Mouse (Mus musculus): ENCODE data around the gene Slc9a3r2.

- TF ChIP-seq ZC3H11A (IDR thresholded peaks at IDR 0.05; ENCODE audit: borderline replicate concordance, low read depth, low read length) (no peak), MAFK (IDR thresholded peaks at IDR 0.05; ENCODE audit: insufficient read depth, low read depth, low read length) (no peak), ZNF384 (IDR thresholded peaks at IDR 0.05; ENCODE audit: low read depth, low read length) (no peak), CHD2 (IDR thresholded peaks at IDR 0.05; ENCODE audit: low read depth, low read length) (no peak), HCFC1 (IDR thresholded peaks at IDR 0.05; ENCODE audit: borderline replicate concordance, insufficient read depth, low read length) (no peak)
Observed at GRCm38 (mm10) chr17:24640119-24640518, 10.0 kb downstream of the Slc9a3r2 start.

Measured in ES-E14 (cell line).